Mouse (Mus musculus) ES-E14 (cell line): Measurements from ENCODE around the gene Bcl2l14. TPM values are rescaled to one million over a fixed set of nuclear protein-coding genes. Genes with fewer than 3 reads are reported as not detected.

Experiments
- DNase-seq: peaks from one replicate; pipeline ENCODE4 v3.0.0-alpha.2; 2013; ENCODE audit warnings: low read depth, low spot score
- H3K27ac ChIP-seq: 2 replicates; pipeline ENCODE4 v1.5.1; 2012; ENCODE audit warnings: low read depth, mild to moderate bottlenecking, low read length, moderate library complexity, mixed read lengths; ENCODE audit not compliant: poor library complexity, insufficient read depth, severe bottlenecking
- H3K36me3 ChIP-seq: 2 replicates; pipeline ENCODE4 v1.6.1; 2012; ENCODE audit warnings: mild to moderate bottlenecking, low read length, moderate library complexity, mixed read lengths; ENCODE audit not compliant: control insufficient read depth, poor library complexity, insufficient read depth, severe bottlenecking
- H3K4me1 ChIP-seq, 2 experiments: fragments of 150-350 bp in 1 of 2; sonication (generic) in 1 of 2; 2 replicates each; pipeline ENCODE4 v1.6.1; 2012; ENCODE audit warnings: low read length in 2 of 2, mild to moderate bottlenecking in 1 of 2, mixed read lengths in 1 of 2; ENCODE audit not compliant: control insufficient read depth in 2 of 2, insufficient read depth in 2 of 2, poor library complexity in 1 of 2
- H3K4me3 ChIP-seq, 2 experiments: fragments of 150-350 bp in 1 of 2; sonication (generic) in 1 of 2; 2 replicates each; pipeline ENCODE4 v1.5.1; 2012; ENCODE audit warnings: low read length in 2 of 2, low read depth in 1 of 2, mild to moderate bottlenecking in 1 of 2, mixed read lengths in 1 of 2; ENCODE audit not compliant: insufficient read depth in 1 of 2, poor library complexity in 1 of 2, severe bottlenecking in 1 of 2
- H3K9ac ChIP-seq: 2 replicates; pipeline ENCODE4 v1.6.1; 2012; ENCODE audit warnings: low read depth, mild to moderate bottlenecking, low read length, mixed read lengths; ENCODE audit not compliant: poor library complexity, insufficient read depth, severe bottlenecking
- H3K9me3 ChIP-seq: fragments of 150-350 bp; sonication (generic); 2 replicates; pipeline ENCODE4 v1.6.1; 2012; ENCODE audit warnings: low read depth, mild to moderate bottlenecking, low read length; ENCODE audit not compliant: control insufficient read depth, insufficient read depth
- CHD2 ChIP-seq: IDR thresholded peaks from 2 replicates; pipeline ENCODE4 v1.6.1; 2014; ENCODE audit warnings: mild to moderate bottlenecking, low read depth, low read length, inconsistent platforms
- HCFC1 ChIP-seq: IDR thresholded peaks from 2 replicates; pipeline ENCODE4 v1.6.1; 2012; ENCODE audit warnings: low read length, inconsistent platforms, borderline replicate concordance; ENCODE audit not compliant: insufficient read depth
- MAFK ChIP-seq: IDR thresholded peaks from 2 replicates; pipeline ENCODE4 v1.6.1; 2014; ENCODE audit warnings: mild to moderate bottlenecking, low read depth, low read length, inconsistent platforms; ENCODE audit not compliant: insufficient read depth
- ZC3H11A ChIP-seq: IDR thresholded peaks from 2 replicates; pipeline ENCODE4 v1.6.1; 2012; ENCODE audit warnings: low read depth, mild to moderate bottlenecking, inconsistent platforms, low read length, borderline replicate concordance
- ZNF384 ChIP-seq: IDR thresholded peaks from 2 replicates; pipeline ENCODE4 v1.6.1; 2012; ENCODE audit warnings: low read depth, low read length, inconsistent platforms
- in situ Hi-C, 2 experiments: fragments of 600-800 bp; cut with MboI; formaldehyde crosslinking; loops; one replicate each; pipeline ENCODE4 v1.15.1; 2025; ENCODE audit warnings: low sequenced_read_pairs in 2 of 2, inconsistent platforms in 1 of 2; ENCODE audit not compliant: unreplicated experiment in 2 of 2
- total RNA-seq: library from RNA; depleted of rRNA; stranded (reverse); fragments of 300-350 nt; gene quantifications from 2 replicates; pipeline ENCODE4 v1.2.3, GENCODE M21; 2012

The Bcl2l14 gene
- total RNA-seq, 1 experiment: 1.6 TPM

GRCm38 (mm10) chr6:134367366-134368281 is 28.5 kb upstream of the Bcl2l14 start:
- in situ Hi-C loops: no loop called here
- Histone ChIP-seq H3K9ac (no peak overlapping the region), H3K9me3 (no peaks in the 10 kb centered on the region), H3K4me1 (peaks cover 0 to 21% of the 10 kb centered on the region in 2 experiments; a peak in 2 of 4 replicates), H3K27ac (no peak overlapping the region), H3K4me3 (no peak overlapping the region), H3K36me3 (no peaks in the 10 kb centered on the region)
- no peak for DNase-seq
- TF ChIP-seq ZC3H11A (no peak), HCFC1 (no peak), CHD2 (no peak), MAFK (no peak), ZNF384 (no peak)

GRCm38 (mm10) chr6:134372946-134373345 is 23.2 kb upstream of the Bcl2l14 start:
- in situ Hi-C loops: no loop called here
- Histone ChIP-seq H3K27ac (no peak overlapping the region), H3K4me1 (peaks cover 8 to 17% of the 10 kb centered on the region in 2 experiments; a peak in 3 of 4 replicates), H3K9ac (no peak overlapping the region), H3K36me3 (no peaks in the 10 kb centered on the region), H3K9me3 (no peaks in the 10 kb centered on the region), H3K4me3 (no peak overlapping the region)
- TF ChIP-seq ZNF384 (no peak), ZC3H11A (no peak), CHD2 (no peak), MAFK (no peak), HCFC1 (no peak)
- DNase-seq: no peak

- no peaks in the 10 kb centered on the region for H3K9me3 ChIP-seq
- peaks cover 8% of the 10 kb centered on the region in 2 experiments; a peak in 2 of 4 replicates for H3K4me1 ChIP-seq
- H3K27ac ChIP-seq: no peak overlapping the region
- DNase-seq: no peak
- no peak overlapping the region for H3K4me3 ChIP-seq
- TF ChIP-seq ZC3H11A: no peak
- no peak for TF ChIP-seq ZNF384
- TF ChIP-seq MAFK: no peak
- no peak for TF ChIP-seq CHD2
- TF ChIP-seq HCFC1: no peak
- H3K36me3 ChIP-seq: no peaks in the 10 kb centered on the region
- in situ Hi-C loops: loop anchor here in 1 of 2 experiments (25.0 kb wide), 1 partner anchor 415 kb away; no protein-coding TSS in a partner anchor
- H3K9ac ChIP-seq: no peak overlapping the region
Observed at GRCm38 (mm10) chr6:134377201-134377600, 18.9 kb upstream of the Bcl2l14 start.

GRCm38 (mm10) chr6:134377856-134378255 is 18.3 kb upstream of the Bcl2l14 start:
- DNase-seq: no peak
- Histone ChIP-seq H3K9me3 (no peaks in the 10 kb centered on the region), H3K36me3 (no peaks in the 10 kb centered on the region), H3K4me1 (peaks cover 8% of the 10 kb centered on the region in 2 experiments; a peak in 2 of 4 replicates), H3K4me3 (no peak overlapping the region), H3K27ac (no peak overlapping the region), H3K9ac (no peak overlapping the region)
- TF ChIP-seq ZC3H11A (no peak), HCFC1 (no peak), CHD2 (no peak), MAFK (no peak), ZNF384 (no peak)
- in situ Hi-C loops: loop anchor here in 1 of 2 experiments (25.0 kb wide), 1 partner anchor 416 kb away; no protein-coding TSS in a partner anchor
